Mouse (Mus musculus) heart, postnatal 4 days (tissue): ENCODE measurements at regions not wholly inside any gene's neighbourhood (a gene's known extent, or its start where the extent isn't known, plus 50 kb on each side); places are given as distances from the start of the nearest gene placed in this dataset.

Source experiments
- DNase-seq: peaks from one replicate; pipeline ENCODE4 v3.0.0; 2021

DNA sequence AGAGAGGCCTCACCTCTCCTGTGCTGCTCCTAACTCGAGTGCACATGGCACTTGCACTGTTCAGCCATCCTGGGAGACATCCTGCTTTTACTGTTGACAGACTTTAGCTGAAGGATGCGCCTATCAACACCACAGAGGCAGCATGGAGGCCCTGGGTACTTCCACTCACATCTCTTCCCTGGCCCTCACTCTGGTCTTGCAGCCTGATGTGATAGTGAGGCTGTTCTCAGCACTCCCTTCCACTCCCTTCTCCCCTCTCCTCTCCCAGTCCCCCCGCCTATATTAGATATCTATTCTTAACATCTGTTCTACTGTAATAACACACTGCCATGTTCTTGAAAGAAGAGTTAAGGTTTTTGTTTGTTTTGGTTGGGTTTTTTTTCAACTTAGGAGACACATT lies 50.2 kb upstream of the Bod1 start:
- DNase-seq = no peak

DNA sequence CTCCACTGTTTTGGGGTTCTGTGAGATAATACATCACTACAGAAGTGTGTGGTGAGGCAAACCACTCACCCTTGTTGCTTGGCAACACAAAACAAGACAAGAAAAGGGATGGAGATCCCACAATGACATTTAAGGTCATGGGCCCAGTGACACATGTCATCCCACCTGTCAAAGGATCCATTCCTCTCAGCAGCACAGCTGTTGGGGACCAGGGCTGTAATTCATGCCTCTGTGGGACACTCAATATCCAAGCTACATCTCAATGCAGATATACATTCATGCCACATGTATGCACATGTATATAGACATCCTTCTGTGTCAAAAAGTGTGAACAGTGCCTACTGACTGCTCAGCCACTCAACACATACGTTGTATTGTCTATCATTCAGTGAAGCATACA lies 52.8 kb upstream of the Bod1 start:
- DNase-seq = no peak

DNA sequence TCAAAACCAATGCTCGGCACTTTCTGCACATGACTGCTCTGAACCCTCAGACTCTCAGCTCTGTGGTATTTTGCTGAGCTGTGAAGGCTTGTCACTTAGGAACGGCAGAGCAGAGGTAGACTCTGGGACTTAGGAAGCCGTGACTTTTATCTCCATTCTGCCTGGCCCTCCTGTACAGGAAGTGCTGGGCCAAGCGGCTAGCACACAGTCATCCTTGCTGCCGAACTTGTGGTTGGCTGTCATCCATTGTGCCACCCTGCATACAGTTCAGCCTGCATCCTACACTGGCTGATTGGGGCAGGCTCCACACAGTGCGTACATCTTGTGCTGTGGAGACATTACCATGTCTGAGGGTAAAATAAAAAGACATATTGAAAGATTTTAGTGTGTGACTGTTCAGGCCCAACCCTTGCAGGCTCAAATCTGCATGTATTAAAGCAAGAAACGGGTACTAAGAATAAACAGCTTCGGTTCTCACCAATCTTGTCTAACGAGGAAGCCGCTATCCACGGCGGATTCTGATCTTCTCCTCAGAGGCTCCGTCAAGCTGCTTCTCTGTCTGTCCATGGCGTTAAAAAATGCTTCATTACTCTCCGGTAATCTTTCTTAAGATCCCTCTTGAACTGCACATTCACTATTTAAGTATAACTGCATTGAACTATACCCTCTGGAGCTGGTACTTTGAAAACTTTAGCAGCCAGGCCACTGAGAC lies 54.4 kb upstream of the Bod1 start:
- DNase-seq = no peak

DNA sequence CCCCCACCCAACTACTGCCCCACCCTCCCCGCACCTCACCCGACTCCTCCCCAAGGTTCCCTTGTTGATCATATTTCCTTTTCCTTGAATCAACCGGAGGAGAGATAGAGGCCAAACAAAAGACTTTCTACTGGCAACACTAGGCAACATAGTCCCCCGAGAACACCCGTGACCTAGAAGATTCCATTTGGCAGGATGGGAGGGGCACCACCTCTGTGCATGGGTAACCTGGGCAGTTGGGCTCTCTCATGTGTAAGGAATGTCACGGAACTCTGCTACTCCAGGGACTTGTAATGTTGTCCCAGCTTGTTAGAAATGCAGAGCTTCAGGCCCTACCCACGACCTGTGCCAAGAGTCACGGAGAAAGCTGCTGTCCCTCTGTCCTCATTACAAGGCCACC lies 55.6 kb upstream of the Bod1 start:
- no peak for DNase-seq

DNA sequence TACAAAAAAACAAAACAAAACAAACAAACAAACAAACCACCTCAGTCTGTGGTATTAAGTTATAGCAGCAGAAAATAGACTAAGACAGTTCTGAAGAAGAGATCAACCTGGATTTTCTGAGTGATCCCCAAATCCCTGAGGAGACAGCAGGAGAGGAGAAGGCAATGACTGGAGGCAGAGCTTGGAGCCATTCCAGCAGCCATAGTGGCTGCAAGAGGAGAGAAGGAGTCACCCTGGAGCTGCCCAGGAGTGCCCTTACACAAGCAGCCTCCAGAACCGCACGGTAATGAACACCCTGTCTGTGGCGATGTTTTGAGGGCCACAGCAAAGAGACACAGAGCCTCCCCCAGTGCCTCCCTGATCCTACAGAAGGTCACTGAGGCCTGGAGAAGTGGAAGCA lies 58.0 kb upstream of the Bod1 start:
- DNase-seq = no peak

DNA sequence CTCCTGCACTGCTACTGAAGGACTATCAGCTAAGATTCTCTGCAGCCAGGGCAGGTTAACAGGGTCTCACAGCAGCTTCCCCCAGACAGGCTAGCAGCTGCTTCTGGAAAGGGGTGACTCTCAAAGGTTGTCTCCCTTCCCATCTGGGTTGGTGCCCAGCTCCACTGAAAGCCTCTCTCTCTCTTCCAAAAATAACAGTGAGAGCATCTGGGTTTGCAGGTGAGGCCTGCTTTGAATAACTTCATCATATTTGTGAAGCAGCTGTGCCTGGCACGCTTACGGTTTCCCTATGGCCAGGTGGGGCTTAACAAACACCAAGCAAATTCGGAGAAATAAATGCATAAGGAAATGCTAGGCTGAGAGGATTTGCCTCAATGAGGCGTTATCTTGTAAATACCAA lies 58.5 kb upstream of the Bod1 start:
- no peak for DNase-seq

DNA sequence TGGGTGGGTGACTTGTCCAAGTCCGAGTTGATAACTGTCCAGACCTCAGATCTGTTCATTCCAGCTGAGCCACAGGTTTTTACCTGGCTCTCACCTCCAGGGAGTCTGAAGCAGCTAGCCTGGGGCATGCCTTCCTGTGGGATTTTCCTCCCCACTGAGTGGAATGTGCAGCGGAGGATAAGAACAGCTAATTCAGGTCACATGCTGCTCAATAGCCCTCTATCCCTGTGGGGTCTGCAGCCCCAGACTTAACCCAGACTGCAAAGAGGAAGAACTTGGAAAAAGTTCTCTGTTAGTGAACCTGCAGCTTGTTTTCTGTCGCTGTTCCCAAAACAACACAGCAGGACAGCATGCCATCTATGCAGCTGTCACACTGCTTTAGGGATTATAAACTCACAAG lies 59.0 kb upstream of the Bod1 start:
- DNase-seq = no peak

DNA sequence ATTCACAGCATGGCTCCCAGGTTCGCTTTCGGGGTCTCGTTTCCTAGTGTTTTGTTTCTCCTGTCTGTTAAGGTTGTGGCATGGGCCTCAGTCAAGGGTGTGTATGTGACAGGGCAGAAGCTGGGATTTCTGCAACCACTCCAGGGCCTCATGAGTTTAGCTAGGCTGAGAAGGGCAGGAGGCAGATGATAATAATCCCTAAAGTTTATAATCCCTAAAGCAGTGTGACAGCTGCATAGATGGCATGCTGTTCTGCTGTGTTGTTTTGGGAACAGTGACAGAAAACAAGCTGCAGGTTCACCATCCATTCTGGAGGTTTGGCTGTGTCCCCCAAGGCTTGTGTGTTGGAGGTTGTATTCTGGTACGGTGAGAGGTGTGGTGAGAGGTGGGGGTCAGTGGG lies 59.8 kb upstream of the Bod1 start:
- DNase-seq = no peak

DNA sequence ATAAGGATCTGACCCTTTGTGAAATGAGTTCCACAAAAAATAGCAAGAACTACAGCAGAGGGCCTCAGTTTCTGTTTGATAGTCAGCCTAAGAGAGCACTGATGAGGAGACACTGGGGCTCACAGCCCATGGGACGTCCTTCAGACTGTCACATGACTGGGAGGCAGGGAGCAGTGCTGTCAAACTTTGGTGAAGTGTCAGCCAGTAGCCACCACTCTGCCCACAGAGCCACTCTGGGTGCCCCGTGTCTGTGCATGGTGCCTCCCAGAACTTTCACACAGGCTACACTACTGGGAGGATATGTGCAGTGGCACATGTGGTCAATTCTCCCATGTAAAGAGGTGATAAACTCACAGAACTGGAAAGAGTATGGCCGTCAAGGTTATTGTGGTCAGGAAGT lies 60.7 kb upstream of the Bod1 start:
- DNase-seq = no peak

DNA sequence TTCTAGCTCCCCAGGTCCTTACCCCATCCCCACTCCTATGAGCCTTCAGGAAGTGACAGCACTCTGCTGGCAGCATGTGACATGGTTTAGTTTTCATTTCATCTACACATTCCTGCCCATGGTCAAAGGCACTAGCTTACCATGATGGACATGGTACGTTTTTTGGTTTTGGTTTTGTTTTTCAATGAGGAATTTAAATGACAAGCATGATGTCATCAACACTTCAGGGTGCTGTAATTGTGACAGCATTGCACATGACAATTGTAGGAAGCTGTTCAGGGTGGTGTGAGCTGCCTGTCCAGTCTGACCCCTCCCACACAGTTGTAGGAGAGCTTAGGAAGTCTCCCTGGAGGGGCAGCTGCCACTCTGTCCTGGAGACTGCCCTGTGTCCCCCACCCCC lies 61.3 kb upstream of the Bod1 start:
- DNase-seq = no peak

DNA sequence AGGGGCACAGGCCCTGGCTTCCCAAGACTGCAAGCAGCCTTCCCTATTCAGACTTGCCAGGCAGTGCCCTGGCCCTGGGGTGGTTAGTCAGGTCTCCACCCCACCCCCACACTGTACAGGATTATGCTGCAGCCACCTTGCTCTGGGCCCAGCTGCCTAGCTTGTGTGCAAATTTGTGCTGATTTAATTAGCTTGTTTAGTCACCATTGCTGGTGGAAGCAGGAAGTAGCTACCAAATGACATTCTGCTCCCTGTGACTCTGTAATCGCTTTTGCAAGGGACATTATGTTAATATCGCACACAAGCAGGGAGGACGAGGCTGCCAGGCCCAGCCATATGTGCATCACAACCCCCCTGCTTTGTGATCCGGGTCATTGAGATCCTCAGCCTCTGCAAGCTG lies 62.4 kb upstream of the Bod1 start:
- no peak for DNase-seq

DNA sequence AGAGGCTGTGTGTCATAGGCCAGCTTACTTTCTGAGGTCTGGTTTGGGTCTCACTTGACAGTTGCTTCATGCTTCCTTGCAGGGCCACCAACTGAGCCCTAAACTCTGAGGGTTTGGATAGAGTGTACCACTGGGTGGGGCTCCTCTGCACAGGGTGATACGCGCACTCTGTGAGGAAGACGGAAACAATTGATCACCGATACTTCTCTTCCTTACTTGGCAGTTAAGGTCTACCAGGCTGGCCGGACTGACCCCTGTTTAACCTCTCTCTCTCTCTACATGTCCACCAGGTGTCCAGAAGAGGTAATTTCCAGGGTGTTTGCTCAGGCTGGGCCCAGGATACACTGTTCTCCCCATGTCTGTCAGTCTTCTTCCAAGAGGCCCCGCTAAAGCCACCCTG lies 63.6 kb upstream of the Bod1 start:
- DNase-seq = no peak

DNA sequence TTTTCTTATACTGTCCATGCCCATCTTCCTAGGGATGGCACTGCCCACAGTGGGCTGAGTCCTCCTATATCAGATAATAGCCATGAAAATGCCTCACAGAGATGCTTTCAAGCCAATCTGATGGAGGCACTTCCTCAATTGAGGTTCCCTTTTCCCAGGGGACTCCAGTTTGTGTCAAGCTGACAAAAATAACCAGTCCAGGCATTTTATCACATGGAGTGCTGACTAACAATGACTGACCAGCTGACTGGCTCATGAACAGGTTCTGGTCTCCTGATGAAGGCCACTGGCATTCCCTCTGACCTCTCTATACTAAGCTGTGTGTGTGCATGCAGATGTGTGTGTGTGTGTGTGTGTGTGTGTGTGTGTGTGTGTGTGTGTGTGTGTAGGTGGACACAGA lies 64.4 kb upstream of the Bod1 start:
- DNase-seq = no peak

DNA sequence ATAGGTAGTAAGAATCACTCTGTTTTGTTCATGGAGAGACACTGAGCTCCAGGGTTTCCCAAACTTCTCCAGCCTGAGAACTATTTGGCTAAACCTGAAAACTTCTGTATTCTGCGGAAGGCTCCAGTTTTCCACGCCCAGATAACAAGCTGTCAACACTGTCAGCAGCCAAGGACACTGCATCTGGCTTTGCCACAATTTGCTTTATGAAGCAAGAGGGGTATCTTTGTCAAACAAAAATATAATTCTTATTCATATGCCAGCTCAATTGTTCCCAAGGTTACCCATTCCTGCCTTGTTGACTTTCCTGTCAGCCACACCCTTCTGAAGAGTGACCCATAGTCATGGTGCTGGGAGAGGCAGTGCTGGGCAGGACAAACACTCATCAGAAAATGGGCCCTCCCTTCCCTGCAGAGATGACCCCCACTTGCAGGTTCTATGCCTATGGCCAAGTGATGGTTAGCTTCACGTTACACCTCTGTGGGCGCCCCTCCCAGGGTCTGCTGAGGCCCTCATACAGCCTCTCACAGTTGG lies 64.9 kb upstream of the Bod1 start:
- no peak for DNase-seq

DNA sequence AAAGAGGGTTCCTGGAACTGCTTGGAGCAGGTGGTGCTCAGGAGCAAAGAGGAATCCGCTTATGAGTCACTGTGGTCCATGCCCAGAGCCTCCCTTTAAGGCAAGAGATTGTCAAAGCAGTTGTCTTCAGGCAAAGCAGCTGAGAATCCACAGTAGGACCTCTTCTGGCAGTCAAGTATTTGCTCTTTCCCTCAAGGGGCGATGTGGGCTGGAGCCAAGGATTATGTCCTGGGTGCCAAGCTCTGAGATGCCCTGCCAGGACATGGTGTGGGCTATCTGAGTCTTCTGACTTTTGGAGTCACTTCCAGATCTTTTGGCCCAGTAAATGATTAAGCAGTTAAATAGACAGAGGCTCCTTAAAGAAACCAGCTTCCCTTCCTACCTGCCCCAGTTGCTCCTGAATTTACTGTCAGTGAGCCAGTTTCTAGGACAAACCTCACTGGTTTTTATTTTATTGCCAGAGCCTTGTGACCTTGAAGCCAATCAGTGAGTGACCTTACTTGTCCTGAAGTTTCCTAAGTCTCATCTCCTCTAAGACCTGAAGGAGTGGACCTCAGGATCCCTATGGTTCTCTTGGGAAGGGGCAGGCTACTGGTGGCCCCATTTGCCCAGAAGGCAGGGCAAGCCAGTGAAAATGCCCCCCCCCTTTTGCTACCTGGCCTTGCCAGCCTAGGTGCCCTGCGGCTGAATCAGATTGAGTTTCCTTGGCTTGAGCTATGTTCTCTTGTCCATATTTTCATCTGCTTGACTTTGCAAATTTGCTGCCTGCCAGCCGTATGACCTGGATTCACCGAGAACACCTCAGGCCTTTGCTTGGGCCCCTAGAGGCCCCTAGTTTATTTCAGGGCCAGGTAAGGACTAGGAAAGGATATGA lies 66.7 kb upstream of the Bod1 start:
- no peak for DNase-seq

DNA sequence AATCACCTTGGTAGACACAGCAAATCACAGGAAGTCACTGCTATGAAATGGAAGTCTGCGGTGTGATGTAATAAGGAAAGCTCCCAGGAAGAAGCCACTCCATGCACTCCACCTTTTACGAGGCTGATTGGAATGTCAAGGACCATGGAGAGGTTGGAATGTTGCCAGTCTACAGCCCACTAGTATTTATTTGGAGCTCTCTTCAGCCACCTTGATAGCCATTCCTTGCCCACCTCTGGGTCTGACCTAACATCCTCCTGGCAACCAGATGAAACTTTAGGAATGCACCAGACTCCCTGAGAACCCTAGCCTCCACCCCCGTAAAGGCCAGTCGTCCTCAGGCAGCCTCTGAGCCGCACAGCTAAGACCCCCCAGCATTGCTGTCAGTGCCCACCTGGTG lies 68.7 kb upstream of the Bod1 start:
- no peak for DNase-seq

DNA sequence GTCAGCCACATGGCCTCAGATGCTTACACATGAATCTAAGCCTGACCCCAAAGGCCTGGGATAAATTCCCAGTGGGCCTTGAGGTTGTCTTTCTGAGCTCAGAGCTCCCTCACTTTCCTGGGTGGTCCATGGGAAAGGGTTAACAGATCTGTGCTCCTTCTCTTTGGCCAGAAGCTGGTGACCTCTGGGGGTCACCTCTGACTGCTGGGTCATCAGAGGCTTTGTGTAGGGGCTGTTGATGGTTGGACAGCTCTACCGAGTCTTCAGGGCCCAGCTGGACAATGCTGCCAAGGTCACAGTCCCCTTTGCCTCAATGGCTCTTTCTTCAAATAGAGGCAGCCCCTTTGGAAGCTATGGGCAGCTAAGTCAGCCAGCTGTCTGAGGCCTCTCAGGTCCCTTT lies 70.5 kb upstream of the Bod1 start:
- DNase-seq = no peak

DNA sequence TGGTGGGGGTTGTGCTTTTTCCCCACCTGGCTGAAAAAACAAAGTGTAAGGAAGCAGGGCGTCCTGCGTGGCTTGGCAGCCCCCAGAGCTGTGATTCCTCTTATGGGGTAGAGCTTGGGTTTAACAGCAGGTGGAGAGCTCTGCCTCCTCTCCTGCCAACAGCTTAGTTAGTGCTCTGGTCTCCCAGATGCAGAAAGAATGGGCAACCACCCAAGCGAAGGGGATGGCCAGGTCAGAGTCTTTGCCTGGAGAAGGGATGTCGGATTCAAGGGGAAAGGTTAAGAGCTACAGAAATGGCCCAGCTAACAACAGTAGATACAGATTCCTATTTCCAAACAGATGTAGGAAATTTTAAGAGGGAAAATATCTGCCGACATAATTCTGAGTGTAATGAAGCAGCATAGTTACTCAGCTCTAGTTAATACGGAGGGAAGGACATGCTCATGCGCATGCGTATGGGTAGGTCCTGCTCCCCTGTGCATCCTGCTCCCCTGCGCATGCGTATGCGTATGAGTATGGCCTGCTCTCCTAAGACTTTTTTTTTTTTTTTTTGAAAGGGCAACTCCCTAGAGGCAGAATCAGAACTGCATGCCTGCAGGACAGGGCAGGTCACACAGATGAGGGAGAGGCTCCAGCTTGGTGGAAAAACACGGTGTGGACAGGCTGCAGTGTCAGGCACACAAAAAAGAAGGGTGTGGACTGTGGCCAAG lies 72.5 kb upstream of the Bod1 start:
- DNase-seq = no peak

DNA sequence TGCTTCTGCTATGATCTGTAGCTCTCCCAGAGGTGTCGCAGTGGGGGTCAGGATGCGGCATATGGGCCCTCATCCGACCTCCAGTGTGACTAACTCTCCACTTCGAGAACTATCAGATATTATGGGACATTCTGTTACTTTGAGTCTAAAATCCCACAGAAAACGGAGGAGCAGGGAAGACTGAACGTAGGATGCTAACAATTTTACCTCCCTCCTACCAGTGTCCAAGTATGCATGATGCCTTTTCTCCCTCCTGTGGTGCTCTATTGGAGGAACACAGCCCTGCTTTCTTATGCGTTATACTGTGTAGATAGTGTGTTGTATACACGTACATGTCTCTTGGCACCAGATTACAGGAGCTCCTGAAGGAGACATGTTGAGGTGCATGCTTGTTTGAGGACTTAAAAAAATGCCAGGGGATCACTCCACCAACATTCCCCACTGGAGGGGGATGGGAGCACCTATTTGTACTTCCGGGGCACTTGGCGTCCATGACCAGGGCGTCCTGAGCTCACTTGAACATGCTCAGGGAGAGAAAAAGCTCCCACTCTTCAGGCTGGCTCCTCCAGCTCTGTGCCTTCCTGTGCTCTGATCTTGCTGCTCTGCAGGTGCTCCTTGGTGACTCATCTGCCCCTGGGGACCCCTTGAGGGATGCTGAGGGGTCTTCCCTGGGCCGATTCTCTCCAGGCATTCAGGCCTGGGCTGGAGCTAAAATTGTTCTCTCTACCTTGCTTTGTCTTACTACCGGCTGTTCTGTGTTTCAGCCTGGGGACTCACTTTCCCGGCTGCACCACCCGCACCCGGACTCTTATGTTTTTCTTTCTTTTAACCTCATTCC lies 73.6 kb upstream of the Bod1 start:
- DNase-seq = no peak

DNA sequence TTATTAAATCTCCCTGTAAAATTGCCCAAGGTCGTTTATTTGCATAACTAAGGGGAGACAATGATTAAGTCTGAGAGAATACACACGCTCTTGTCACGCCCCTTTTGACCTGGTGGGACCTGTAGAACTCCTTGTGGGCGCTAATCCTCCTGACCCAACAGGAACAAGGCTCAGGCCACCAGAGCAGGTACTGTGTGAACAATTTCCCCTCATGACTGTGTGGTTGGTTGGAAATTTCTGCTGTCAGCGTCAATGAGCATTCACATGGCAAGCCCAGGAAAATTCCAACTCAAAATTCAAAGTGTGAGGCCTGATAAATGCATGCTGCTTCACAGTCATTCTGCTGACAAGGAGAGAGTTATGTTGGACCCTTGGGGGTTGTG lies 74.2 kb upstream of the Bod1 start:
- no peak for DNase-seq

DNA sequence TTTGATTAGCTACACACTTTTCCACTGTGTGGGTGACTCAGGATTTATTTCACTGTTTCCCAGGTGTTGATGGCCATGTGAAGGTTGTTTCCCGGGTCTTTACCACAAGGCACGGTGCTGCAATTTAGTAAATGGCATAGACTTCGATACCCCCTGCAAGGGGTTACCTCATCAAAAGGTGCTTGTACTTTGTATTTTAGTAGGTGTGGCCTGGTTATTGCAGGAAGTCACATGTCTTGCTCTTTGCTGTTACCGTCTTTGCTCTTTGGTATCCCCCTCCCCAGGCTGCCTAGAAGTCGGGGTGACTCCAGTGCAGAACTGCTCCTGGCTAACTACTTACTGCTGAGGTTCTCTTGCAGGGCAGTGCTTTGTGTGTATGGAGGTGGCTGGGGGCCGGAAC lies 74.8 kb upstream of the Bod1 start:
- no peak for DNase-seq

DNA sequence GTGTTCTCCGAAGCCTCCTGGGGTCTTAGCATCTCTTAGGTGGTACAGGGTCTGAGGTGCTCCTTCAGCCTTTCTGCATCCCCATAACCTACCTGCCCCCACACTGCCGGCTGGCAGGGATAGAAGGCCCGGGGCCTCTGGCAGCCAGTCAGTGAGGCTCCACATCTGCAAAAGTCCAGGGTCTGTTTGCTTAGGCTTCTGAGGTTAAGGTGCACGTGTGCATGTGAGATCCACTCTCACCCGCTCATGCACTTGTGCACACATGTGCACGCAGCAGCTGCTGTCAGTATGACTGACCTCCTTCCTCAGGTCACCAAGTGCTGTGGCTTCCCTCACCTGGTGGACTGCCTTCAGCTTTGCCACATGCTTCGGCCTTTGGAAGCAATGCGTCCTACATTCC lies 75.3 kb upstream of the Bod1 start:
- DNase-seq = no peak
